Mouse (Mus musculus): Measurements from ENCODE around the gene Gpx4. TPM values are rescaled to one million over a fixed set of nuclear protein-coding genes. Genes with fewer than 3 reads are reported as not detected.

Gpx4 gene
- polyA plus RNA-seq, 1 experiment from 2014 or later = 557 TPM

GRCm38 (mm10) chr10:80087483-80087882 lies 40.5 kb downstream of the Gpx4 start:
- ATAC-seq (ENCODE audit: low FRiP score) (no peak), DNase-seq (ENCODE audit: low spot score) (no peak)
- no peak overlapping the region for H3K9ac ChIP-seq
- no peaks in the 10 kb centered on the region for H3K27me3 ChIP-seq (ENCODE audit: control insufficient read depth, insufficient read depth, low read length)
- H3K36me3 ChIP-seq (replicated peaks; ENCODE audit: control insufficient read depth, insufficient read depth) = peaks cover 22% of the 10 kb centered on the region
- H3K27ac ChIP-seq = no peak overlapping the region
- WGBS = 92% methylated on average over 8 of the region's 8 CpGs
- H3K4me1 ChIP-seq (replicated peaks; ENCODE audit: control insufficient read depth, insufficient read depth, low read length) = no peaks in the 10 kb centered on the region
- H3K9me3 ChIP-seq (ENCODE audit: control insufficient read depth, low read length) = no peaks in the 10 kb centered on the region
- H3K4me2 ChIP-seq (replicated peaks) = no peak overlapping the region
- no peak overlapping the region for H3K4me3 ChIP-seq (replicated peaks; ENCODE audit: low read length)

- Histone ChIP-seq H3K9ac (no peak overlapping the region), H3K4me2 (replicated peaks) (no peak overlapping the region), H3K27me3 (ENCODE audit: control insufficient read depth, insufficient read depth, low read length) (no peaks in the 10 kb centered on the region), H3K4me1 (replicated peaks; ENCODE audit: control insufficient read depth, insufficient read depth, low read length) (no peaks in the 10 kb centered on the region), H3K36me3 (replicated peaks; ENCODE audit: control insufficient read depth, insufficient read depth) (peaks cover 7% of the 10 kb centered on the region), H3K27ac (no peak overlapping the region), H3K9me3 (ENCODE audit: control insufficient read depth, low read length) (no peaks in the 10 kb centered on the region), H3K4me3 (replicated peaks; ENCODE audit: low read length) (no peak overlapping the region)
- DNase-seq (ENCODE audit: low spot score) (no peak), ATAC-seq (ENCODE audit: low FRiP score) (0 out of 2 replicates have a peak, but pooled peaks have one; percentile 47)
- WGBS = 46% methylated on average over 4 of the region's 4 CpGs
These were observed 42.2 kb downstream of the Gpx4 start for GRCm38 (mm10) chr10:80089146-80089545.

- H3K36me3 ChIP-seq (replicated peaks; ENCODE audit: control insufficient read depth, insufficient read depth) = no peaks in the 10 kb centered on the region
- H3K4me1 ChIP-seq (replicated peaks; ENCODE audit: control insufficient read depth, insufficient read depth, low read length) = no peaks in the 10 kb centered on the region
- no peaks in the 10 kb centered on the region for H3K9me3 ChIP-seq (ENCODE audit: control insufficient read depth, low read length)
- ATAC-seq (ENCODE audit: low FRiP score) (no peak), DNase-seq (ENCODE audit: low spot score) (no peak)
- H3K4me3 ChIP-seq (replicated peaks; ENCODE audit: low read length) = no peak overlapping the region
- no peaks in the 10 kb centered on the region for H3K27me3 ChIP-seq (ENCODE audit: control insufficient read depth, insufficient read depth, low read length)
- WGBS = 97% methylated on average over 6 of the region's 6 CpGs
- H3K9ac ChIP-seq = no peak overlapping the region
- H3K27ac ChIP-seq = no peak overlapping the region
- no peak overlapping the region for H3K4me2 ChIP-seq (replicated peaks)
These were observed 44.6 kb downstream of the Gpx4 start for GRCm38 (mm10) chr10:80091527-80091926.

- no peaks in the 10 kb centered on the region for H3K9me3 ChIP-seq (ENCODE audit: control insufficient read depth, low read length)
- no peaks in the 10 kb centered on the region for H3K4me1 ChIP-seq (replicated peaks; ENCODE audit: control insufficient read depth, insufficient read depth, low read length)
- H3K4me2 ChIP-seq (replicated peaks) = no peak overlapping the region
- no peaks in the 10 kb centered on the region for H3K36me3 ChIP-seq (replicated peaks; ENCODE audit: control insufficient read depth, insufficient read depth)
- no peak overlapping the region for H3K4me3 ChIP-seq (replicated peaks; ENCODE audit: low read length)
- 81% methylated on average over 5 of the region's 5 CpGs for WGBS
- ATAC-seq (ENCODE audit: low FRiP score) = no peak
- H3K27ac ChIP-seq = no peak overlapping the region
- H3K27me3 ChIP-seq (ENCODE audit: control insufficient read depth, insufficient read depth, low read length) = no peaks in the 10 kb centered on the region
- H3K9ac ChIP-seq = no peak overlapping the region
- DNase-seq (ENCODE audit: low spot score) = no peak
These were observed 45.7 kb downstream of the Gpx4 start for GRCm38 (mm10) chr10:80092690-80093089.

- Histone ChIP-seq H3K36me3 (replicated peaks; ENCODE audit: control insufficient read depth, insufficient read depth) (no peaks in the 10 kb centered on the region), H3K27me3 (ENCODE audit: control insufficient read depth, insufficient read depth, low read length) (no peaks in the 10 kb centered on the region), H3K27ac (no peak overlapping the region), H3K4me2 (replicated peaks) (no peak overlapping the region), H3K4me1 (replicated peaks; ENCODE audit: control insufficient read depth, insufficient read depth, low read length) (no peaks in the 10 kb centered on the region), H3K9me3 (ENCODE audit: control insufficient read depth, low read length) (no peaks in the 10 kb centered on the region), H3K4me3 (replicated peaks; ENCODE audit: low read length) (no peak overlapping the region), H3K9ac (no peak overlapping the region)
- DNase-seq (ENCODE audit: low spot score) = no peak
- no peak for ATAC-seq (ENCODE audit: low FRiP score)
- WGBS = 94% methylated on average over 6 of the region's 6 CpGs
These were observed 47.1 kb downstream of the Gpx4 start for GRCm38 (mm10) chr10:80094085-80094484.

GRCm38 (mm10) chr10:80094684-80095083 lies 47.7 kb downstream of the Gpx4 start:
- Histone ChIP-seq H3K4me2 (replicated peaks) (no peak overlapping the region), H3K27me3 (ENCODE audit: control insufficient read depth, insufficient read depth, low read length) (no peaks in the 10 kb centered on the region), H3K36me3 (replicated peaks; ENCODE audit: control insufficient read depth, insufficient read depth) (no peaks in the 10 kb centered on the region), H3K4me3 (replicated peaks; ENCODE audit: low read length) (no peak overlapping the region), H3K27ac (no peak overlapping the region), H3K9ac (no peak overlapping the region), H3K9me3 (ENCODE audit: control insufficient read depth, low read length) (no peaks in the 10 kb centered on the region), H3K4me1 (replicated peaks; ENCODE audit: control insufficient read depth, insufficient read depth, low read length) (no peaks in the 10 kb centered on the region)
- WGBS = 85% methylated on average over 3 of the region's 3 CpGs
- DNase-seq (ENCODE audit: low spot score) = no peak
- ATAC-seq (ENCODE audit: low FRiP score) = no peak

- Histone ChIP-seq H3K9me3 (ENCODE audit: control insufficient read depth, low read length) (no peaks in the 10 kb centered on the region), H3K36me3 (replicated peaks; ENCODE audit: control insufficient read depth, insufficient read depth) (no peaks in the 10 kb centered on the region), H3K4me3 (replicated peaks; ENCODE audit: low read length) (no peak overlapping the region), H3K4me1 (replicated peaks; ENCODE audit: control insufficient read depth, insufficient read depth, low read length) (no peaks in the 10 kb centered on the region), H3K9ac (no peak overlapping the region), H3K27me3 (ENCODE audit: control insufficient read depth, insufficient read depth, low read length) (no peaks in the 10 kb centered on the region), H3K4me2 (replicated peaks) (no peak overlapping the region), H3K27ac (no peak overlapping the region)
- DNase-seq (ENCODE audit: low spot score) (no peak), ATAC-seq (ENCODE audit: low FRiP score) (no peak)
- WGBS = 88% methylated on average over 5 of the region's 5 CpGs
These were observed 48.6 kb downstream of the Gpx4 start for GRCm38 (mm10) chr10:80095547-80095946.

- Histone ChIP-seq H3K27me3 (ENCODE audit: control insufficient read depth, insufficient read depth, low read length) (no peaks in the 10 kb centered on the region), H3K4me3 (replicated peaks; ENCODE audit: low read length) (no peak overlapping the region), H3K9ac (no peak overlapping the region), H3K4me1 (replicated peaks; ENCODE audit: control insufficient read depth, insufficient read depth, low read length) (peaks cover 9% of the 10 kb centered on the region), H3K27ac (no peak overlapping the region), H3K9me3 (ENCODE audit: control insufficient read depth, low read length) (no peaks in the 10 kb centered on the region), H3K36me3 (replicated peaks; ENCODE audit: control insufficient read depth, insufficient read depth) (no peaks in the 10 kb centered on the region), H3K4me2 (replicated peaks) (no peak overlapping the region)
- no peak for ATAC-seq (ENCODE audit: low FRiP score)
- DNase-seq (ENCODE audit: low spot score) = no peak
- 35% methylated on average over 3 of the region's 7 CpGs for WGBS
These were observed 50.3 kb downstream of the Gpx4 start for GRCm38 (mm10) chr10:80097275-80097674.

GRCm38 (mm10) chr10:80098630-80099029 lies 51.7 kb downstream of the Gpx4 start:
- Histone ChIP-seq H3K4me2 (replicated peaks) (no peak overlapping the region), H3K27me3 (ENCODE audit: control insufficient read depth, insufficient read depth, low read length) (no peaks in the 10 kb centered on the region), H3K4me3 (replicated peaks; ENCODE audit: low read length) (no peak overlapping the region), H3K9me3 (ENCODE audit: control insufficient read depth, low read length) (no peaks in the 10 kb centered on the region), H3K36me3 (replicated peaks; ENCODE audit: control insufficient read depth, insufficient read depth) (no peaks in the 10 kb centered on the region), H3K27ac (no peak overlapping the region), H3K4me1 (replicated peaks; ENCODE audit: control insufficient read depth, insufficient read depth, low read length) (peaks cover 13% of the 10 kb centered on the region), H3K9ac (no peak overlapping the region)
- DNase-seq (ENCODE audit: low spot score) = no peak
- 87% methylated on average over 5 of the region's 5 CpGs for WGBS
- no peak for ATAC-seq (ENCODE audit: low FRiP score)

GRCm38 (mm10) chr10:80100982-80101381 lies 54.0 kb downstream of the Gpx4 start:
- Histone ChIP-seq H3K4me2 (replicated peaks) (peak overlapping the region; percentile 93), H3K4me1 (replicated peaks; ENCODE audit: control insufficient read depth, insufficient read depth, low read length) (peaks cover 13% of the 10 kb centered on the region), H3K27me3 (ENCODE audit: control insufficient read depth, insufficient read depth, low read length) (no peaks in the 10 kb centered on the region), H3K9me3 (ENCODE audit: control insufficient read depth, low read length) (no peaks in the 10 kb centered on the region), H3K27ac (no peak overlapping the region), H3K36me3 (replicated peaks; ENCODE audit: control insufficient read depth, insufficient read depth) (no peaks in the 10 kb centered on the region), H3K4me3 (replicated peaks; ENCODE audit: low read length) (no peak overlapping the region), H3K9ac (no peak overlapping the region)
- DNase-seq (ENCODE audit: low spot score) = no peak
- no peak for ATAC-seq (ENCODE audit: low FRiP score)
- WGBS = 69% methylated on average over 11 of the region's 11 CpGs

All from hindbrain, embryonic 14.5 days (tissue).